Mouse (Mus musculus) kidney, adult 2 months (tissue): ENCODE measurements around the gene Adck2. TPM values are rescaled to one million over a fixed set of nuclear protein-coding genes. Genes with fewer than 3 reads are reported as not detected.

Source experiments
- DNase-seq: peaks from one replicate; pipeline ENCODE4 v3.0.0; 2021
- H3K27ac ChIP-seq: fragments of 200-500 bp; 2 replicates; pipeline ENCODE4 v1.5.1; 2012; ENCODE audit warnings: low read depth, low read length, control low read depth, inconsistent platforms; ENCODE audit not compliant: insufficient read depth
- H3K27me3 ChIP-seq: fragments of 200-500 bp; replicated peaks from 2 replicates; pipeline ENCODE4 v1.6.1; 2012; ENCODE audit warnings: mild to moderate bottlenecking, moderate library complexity, low read length, inconsistent platforms; ENCODE audit not compliant: control insufficient read depth, insufficient read depth
- H3K36me3 ChIP-seq: fragments of 200-500 bp; 2 replicates; pipeline ENCODE4 v1.6.1; 2012; ENCODE audit warnings: mild to moderate bottlenecking, moderate library complexity, low read length, inconsistent platforms; ENCODE audit not compliant: control insufficient read depth, insufficient read depth
- H3K4me1 ChIP-seq: fragments of 200-500 bp; 2 replicates; pipeline ENCODE4 v1.6.1; 2011; ENCODE audit warnings: low read length; ENCODE audit not compliant: control insufficient read depth, insufficient read depth
- H3K4me3 ChIP-seq: fragments of 200-500 bp; 2 replicates; pipeline ENCODE4 v1.5.1; 2011; ENCODE audit warnings: mild to moderate bottlenecking, low read depth, low read length, control low read depth; ENCODE audit not compliant: insufficient read depth
- CTCF ChIP-seq: fragments of 200-500 bp; conservative IDR thresholded peaks from 2 replicates; pipeline ENCODE4 v1.5.1; 2011; ENCODE audit warnings: low read depth, mild to moderate bottlenecking, control low read depth, low read length, moderate library complexity, mixed read lengths; ENCODE audit not compliant: insufficient read depth, insufficient read length
- POLR2A ChIP-seq: fragments of 200-500 bp; IDR thresholded peaks from one replicate; pipeline ENCODE4 v1.6.1; 2011; ENCODE audit warnings: low read depth, low read length, control low read depth
- WGBS: fragments of 180-500 bp; shearing (Covaris S2); methylation state at CpG from one replicate; pipeline ENCODE4 v1.1.7; 2018; 5-methylcytosine and 5-hydroxymethylcytosine counted together
- polyA plus RNA-seq: library from polyadenylated mRNA; depleted of rRNA; stranded (reverse); fragments of >200 nt; gene quantifications from 2 replicates; pipeline ENCODE4 v1.2.3, GENCODE M21; 2012

The Adck2 gene
- polyA plus RNA-seq, 1 experiment = 15.3 TPM

DNA sequence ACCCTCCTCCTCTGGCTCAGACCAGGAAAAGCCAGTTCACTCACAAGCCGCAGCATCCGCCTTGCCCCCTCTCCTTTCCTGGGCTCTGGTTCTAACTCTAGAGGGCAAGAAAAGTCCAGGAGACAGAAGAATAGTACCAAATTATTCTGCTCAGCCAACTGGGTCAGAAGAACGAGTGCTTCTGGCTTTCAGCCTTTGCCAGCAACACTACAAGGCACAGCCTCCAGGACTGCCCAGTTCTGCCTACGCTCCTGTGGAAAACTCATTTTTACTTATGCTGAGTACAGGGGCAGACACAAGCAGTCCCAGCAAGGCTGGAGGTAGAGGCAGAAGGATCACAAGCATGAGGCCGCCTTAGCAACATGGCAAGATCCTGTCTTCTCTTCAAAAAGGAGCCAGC, 25.6 kb upstream of the Adck2 start:
- H3K27me3 ChIP-seq = no peaks in the 10 kb centered on the region
- no peaks in the 10 kb centered on the region for H3K36me3 ChIP-seq
- 69% methylated on average over 5 of the region's 5 CpGs for WGBS
- no peak overlapping the region for H3K27ac ChIP-seq
- H3K4me1 ChIP-seq = peaks cover 3% of the 10 kb centered on the region; the same call in 1 of the 2 replicates
- DNase-seq = no peak
- TF ChIP-seq POLR2A = no peak
- TF ChIP-seq CTCF = no peak
- H3K4me3 ChIP-seq = no peak overlapping the region

DNA sequence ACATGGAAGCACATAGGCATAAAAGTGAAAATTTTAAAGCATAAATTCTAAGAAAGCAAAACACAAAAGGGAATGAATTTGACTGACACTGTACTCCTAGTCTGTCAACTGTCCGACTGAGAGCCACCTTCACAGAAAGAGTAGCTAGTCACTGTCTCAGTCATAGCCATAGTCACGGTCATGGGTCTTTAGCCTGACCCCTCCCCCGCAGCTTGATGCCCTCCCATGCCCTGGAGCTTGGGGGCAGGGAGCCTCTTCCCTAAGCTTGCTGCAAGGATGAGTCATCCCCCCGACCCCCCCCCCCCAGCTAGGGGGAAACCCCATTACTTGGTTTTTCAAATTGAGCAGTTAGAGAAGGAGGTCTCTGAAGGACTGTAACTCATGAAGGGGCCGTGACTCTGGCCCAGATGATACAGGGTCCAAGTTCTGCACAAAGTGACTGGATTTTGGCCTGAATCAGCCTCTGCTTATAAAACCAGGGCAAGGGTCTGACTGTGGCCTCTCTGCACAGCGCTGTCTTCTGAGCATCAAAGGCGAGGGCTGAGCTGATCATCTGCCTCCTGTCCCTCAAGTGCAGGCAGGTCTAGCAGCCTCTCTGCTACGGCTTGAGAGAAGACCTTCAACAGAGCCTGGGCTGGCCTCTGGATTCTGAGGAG, 21.6 kb upstream of the Adck2 start:
- H3K4me1 ChIP-seq = no peaks in the 10 kb centered on the region
- DNase-seq = no peak
- H3K27me3 ChIP-seq = no peaks in the 10 kb centered on the region
- H3K36me3 ChIP-seq = no peaks in the 10 kb centered on the region
- H3K4me3 ChIP-seq = no peak overlapping the region
- no peak overlapping the region for H3K27ac ChIP-seq
- WGBS = 46% methylated on average over 8 of the region's 8 CpGs
- TF ChIP-seq POLR2A = no peak
- TF ChIP-seq CTCF = no peak

DNA sequence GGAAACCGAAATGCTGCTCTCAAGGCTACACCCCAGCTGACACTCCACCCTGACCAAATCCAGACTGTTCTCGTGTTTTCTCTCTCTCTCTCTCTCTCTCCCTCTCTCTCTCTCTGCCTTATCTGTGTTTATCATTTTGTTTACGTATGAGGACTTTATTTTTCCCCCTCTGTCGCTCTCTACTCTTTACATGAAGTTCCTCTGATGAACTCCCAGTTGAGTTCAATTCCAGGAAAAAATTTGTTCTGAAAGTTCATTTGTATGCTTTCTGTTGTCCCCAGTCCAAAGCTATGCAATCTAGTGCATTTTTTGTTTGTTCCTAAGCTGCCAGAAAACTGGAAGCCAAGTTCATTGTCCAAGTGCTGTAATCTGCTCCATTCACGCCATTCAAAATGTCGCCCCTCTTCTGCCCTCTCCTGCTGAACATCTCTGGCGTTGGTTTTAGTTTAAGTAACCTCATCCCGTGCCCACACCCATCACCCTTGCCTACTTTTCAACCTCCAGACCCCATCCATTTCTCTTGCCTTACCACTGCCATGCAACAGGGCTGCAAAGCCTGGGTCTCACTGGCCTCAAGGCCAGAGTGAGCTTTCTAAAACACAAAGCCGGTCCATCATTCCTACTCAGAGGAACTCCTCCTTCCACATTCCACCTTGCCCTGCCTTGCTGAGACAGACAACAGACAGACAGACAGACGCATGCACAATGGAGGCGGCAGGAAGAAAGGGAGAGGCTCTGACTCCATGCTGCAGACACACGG, 18.6 kb upstream of the Adck2 start:
- 79% methylated on average over 12 of the region's 12 CpGs for WGBS
- Histone ChIP-seq H3K27ac (no peak overlapping the region; the same call in 1 of the 2 replicates), H3K4me3 (no peak overlapping the region), H3K4me1 (no peaks in the 10 kb centered on the region), H3K27me3 (0 out of 2 replicates have a peak, but pooled peaks cover 1% of the 10 kb centered on the region), H3K36me3 (no peaks in the 10 kb centered on the region)
- TF ChIP-seq POLR2A = no peak
- DNase-seq = no peak

DNA sequence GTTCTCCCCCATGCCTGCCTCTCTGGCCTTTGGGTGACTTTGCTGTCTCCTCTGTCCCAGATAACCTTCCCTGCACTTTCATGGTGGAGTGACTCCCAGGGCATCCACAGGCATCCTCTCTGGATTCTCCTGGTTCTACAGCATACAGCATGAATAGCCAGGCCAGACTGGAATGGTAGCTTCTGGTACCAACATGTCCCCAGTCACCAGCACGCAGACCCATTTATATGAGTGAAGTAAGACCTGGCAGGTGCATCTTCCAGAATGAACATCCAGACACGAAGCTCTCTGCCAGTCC, 18.1 kb upstream of the Adck2 start:
- H3K27ac ChIP-seq = no peak overlapping the region
- no peak overlapping the region for H3K4me3 ChIP-seq
- 92% methylated on average over 2 of the region's 2 CpGs for WGBS
- no peaks in the 10 kb centered on the region for H3K36me3 ChIP-seq
- 0 out of 2 replicates have a peak, but pooled peaks cover 1% of the 10 kb centered on the region for H3K27me3 ChIP-seq
- no peaks in the 10 kb centered on the region for H3K4me1 ChIP-seq
- TF ChIP-seq POLR2A (no peak), CTCF (no peak)
- no peak for DNase-seq

DNA sequence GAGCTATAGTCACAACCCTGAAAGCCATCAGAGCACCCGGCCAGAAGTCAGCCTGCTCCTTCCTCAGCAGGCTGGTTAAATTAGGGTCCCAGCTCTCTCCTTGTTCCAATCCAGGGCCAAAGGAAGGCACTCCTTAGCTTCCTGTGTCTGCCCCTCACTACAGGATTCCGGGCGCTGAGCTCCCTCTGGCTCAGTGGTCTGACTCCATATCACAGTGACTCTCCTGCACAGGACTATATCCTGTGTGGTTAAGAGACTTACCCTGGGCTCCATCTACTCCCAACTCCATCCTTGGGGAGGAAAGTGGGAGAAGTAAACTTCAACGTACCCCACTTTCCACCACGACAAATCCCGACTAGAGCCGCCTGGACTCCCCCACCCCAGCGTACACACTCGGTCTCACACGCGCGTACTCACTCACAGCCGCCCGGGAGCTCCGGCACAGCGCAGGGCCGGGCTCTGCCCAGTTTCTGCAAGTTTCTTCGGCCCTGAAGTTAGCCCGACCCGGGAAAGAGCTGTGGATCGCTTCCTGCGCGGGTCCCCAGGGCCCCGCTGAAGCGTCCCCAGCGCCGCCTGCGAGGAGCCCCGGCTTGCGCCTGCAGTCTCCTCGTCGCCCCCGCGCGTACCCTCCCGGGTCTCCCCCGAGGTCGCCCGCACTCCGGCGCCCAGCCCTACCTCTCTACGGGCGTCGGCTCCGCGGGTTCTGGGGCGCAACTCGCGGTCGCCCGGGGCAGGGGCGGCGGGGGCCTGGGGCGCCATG, 16.6 kb upstream of the Adck2 start:
- 3% methylated on average over 48 of the region's 54 CpGs for WGBS
- TF ChIP-seq POLR2A (no peak), CTCF (no peak)

DNA sequence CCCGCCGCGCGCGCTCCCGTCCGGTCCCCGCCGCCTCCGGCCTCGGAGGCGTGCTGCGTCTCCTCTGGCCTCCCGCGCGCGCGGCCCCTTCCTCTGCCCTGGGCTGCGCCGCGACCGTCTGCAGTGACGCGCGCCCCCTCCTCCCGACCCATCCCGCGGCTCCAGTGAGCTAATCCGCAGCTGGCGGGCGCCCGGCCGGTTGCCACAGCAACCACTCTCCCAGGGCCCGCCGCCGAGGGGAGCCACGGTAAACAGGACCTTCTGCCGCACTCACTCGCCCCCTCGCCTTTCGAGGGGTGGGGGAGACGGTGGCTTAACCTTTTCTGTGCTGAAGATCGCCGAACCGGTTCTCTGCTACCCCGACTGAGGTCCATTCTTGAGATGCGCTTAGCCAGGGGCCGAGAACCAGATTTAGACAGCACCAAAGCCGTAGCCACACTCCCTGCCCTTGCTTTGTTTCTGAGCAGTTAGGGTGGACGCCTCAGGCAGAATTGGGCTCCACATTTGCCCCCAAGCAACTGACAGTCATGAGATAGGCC, 15.9 kb upstream of the Adck2 start, which contains the start of gene Dennd2a:
Gene Dennd2a, minus strand, starts transcription at position 145 of the 539 bp plus-strand sequence.
- peak within 1 kb of the TSS; percentile 54 for H3K4me3 ChIP-seq
- peak; percentile 56 for DNase-seq

More for the DNA sequence above, 16.6 kb upstream of the Adck2 start:
- Histone ChIP-seq H3K4me1 (no peaks in the 10 kb centered on the region), H3K27me3 (0 out of 2 replicates have a peak, but pooled peaks cover 1% of the 10 kb centered on the region), H3K4me3 (peak overlapping the region; percentile 54), H3K27ac (no peak overlapping the region), H3K36me3 (no peaks in the 10 kb centered on the region)
- DNase-seq = peak; percentile 30

More for the DNA sequence above, 15.9 kb upstream of the Adck2 start, which contains the start of gene Dennd2a:
- TF ChIP-seq POLR2A (no peak), CTCF (no peak)
- no peaks in the 10 kb centered on the region for H3K36me3 ChIP-seq
- no peak within 1 kb of the TSS for H3K27ac ChIP-seq
- 0 out of 2 replicates have a peak, but pooled peaks cover 1% of the 10 kb centered on the region for H3K27me3 ChIP-seq
- no peaks in the 10 kb centered on the region for H3K4me1 ChIP-seq
- 3% methylated on average over 41 of the region's 50 CpGs for WGBS
